Mouse (Mus musculus): ENCODE data around the gene Vps37b. TPM values are rescaled to one million over a fixed set of nuclear protein-coding genes. Genes with fewer than 3 reads are reported as not detected.

The Vps37b gene
- total and polyA plus RNA-seq, 2 experiments from 2014 or later: 51.4 to 55.7 TPM

- Histone ChIP-seq H3K27me3 (ENCODE audit: control insufficient read depth, insufficient read depth, low read length) (no peaks in the 10 kb centered on the region), H3K4me2 (ENCODE audit: low read depth, low read length) (0 out of 2 replicates have a peak overlapping the region, but pooled peaks have one; percentile 14), H3K4me3 (ENCODE audit: low read depth, low read length) (no peak overlapping the region), H3K9me3 (replicated peaks; ENCODE audit: control insufficient read depth, low read length) (no peaks in the 10 kb centered on the region), H3K9ac (replicated peaks; ENCODE audit: low read depth, low read length) (0 out of 2 replicates have a peak overlapping the region, but pooled peaks have one; percentile 22), H3K36me3 (replicated peaks; ENCODE audit: control insufficient read depth, insufficient read depth, low read length) (no peaks in the 10 kb centered on the region), H3K4me1 (ENCODE audit: control insufficient read depth, insufficient read depth) (peaks cover 75% of the 10 kb centered on the region), H3K27ac (ENCODE audit: low read depth) (peak overlapping the region; percentile 44)
- DNase-seq (ENCODE audit: low spot score) (no peak), ATAC-seq (ENCODE audit: insufficient read depth, low read depth) (no peak)
- WGBS: 28% methylated on average over 9 of the region's 9 CpGs
- TF ChIP-seq EP300 (IDR thresholded peaks at IDR 0.05; ENCODE audit: low read depth): no peak
- no peak for TF ChIP-seq CTCF (IDR thresholded peaks at IDR 0.05; ENCODE audit: low read depth)
Observed at GRCm38 (mm10) chr5:124017941-124018340, 14.1 kb downstream of the Vps37b start.

- no peaks in the 10 kb centered on the region for H3K36me3 ChIP-seq (replicated peaks; ENCODE audit: control insufficient read depth, insufficient read depth, low read length)
- H3K27ac ChIP-seq (ENCODE audit: low read depth): peak overlapping the region; percentile 71
- no peak overlapping the region for H3K4me3 ChIP-seq (ENCODE audit: low read depth, low read length)
- no peak overlapping the region for H3K4me2 ChIP-seq (ENCODE audit: low read depth, low read length)
- DNase-seq (ENCODE audit: low spot score) (no peak), ATAC-seq (ENCODE audit: insufficient read depth, low read depth) (no peak; the same call in 1 of the 2 replicates)
- no peak overlapping the region for H3K9ac ChIP-seq (replicated peaks; ENCODE audit: low read depth, low read length)
- TF ChIP-seq CTCF (IDR thresholded peaks at IDR 0.05; ENCODE audit: low read depth) (no peak), EP300 (IDR thresholded peaks at IDR 0.05; ENCODE audit: low read depth) (no peak)
- 51% methylated on average over 7 of the region's 7 CpGs for WGBS
- peaks cover 87% of the 10 kb centered on the region for H3K4me1 ChIP-seq (ENCODE audit: control insufficient read depth, insufficient read depth)
- H3K9me3 ChIP-seq (replicated peaks; ENCODE audit: control insufficient read depth, low read length): no peaks in the 10 kb centered on the region
- H3K27me3 ChIP-seq (ENCODE audit: control insufficient read depth, insufficient read depth, low read length): no peaks in the 10 kb centered on the region
Observed at GRCm38 (mm10) chr5:124016291-124016821, 15.7 kb downstream of the Vps37b start.

- Histone ChIP-seq H3K4me1 (ENCODE audit: control insufficient read depth, insufficient read depth) (peaks cover 93% of the 10 kb centered on the region), H3K27ac (ENCODE audit: low read depth) (peak overlapping the region; percentile 71), H3K27me3 (ENCODE audit: control insufficient read depth, insufficient read depth, low read length) (no peaks in the 10 kb centered on the region), H3K36me3 (replicated peaks; ENCODE audit: control insufficient read depth, insufficient read depth, low read length) (no peaks in the 10 kb centered on the region), H3K4me2 (ENCODE audit: low read depth, low read length) (no peak overlapping the region), H3K4me3 (ENCODE audit: low read depth, low read length) (no peak overlapping the region), H3K9ac (replicated peaks; ENCODE audit: low read depth, low read length) (no peak overlapping the region), H3K9me3 (replicated peaks; ENCODE audit: control insufficient read depth, low read length) (no peaks in the 10 kb centered on the region)
- WGBS: 61% methylated on average over 2 of the region's 2 CpGs
- DNase-seq (ENCODE audit: low spot score) (no peak), ATAC-seq (ENCODE audit: insufficient read depth, low read depth) (no peak)
- no peak for TF ChIP-seq CTCF (IDR thresholded peaks at IDR 0.05; ENCODE audit: low read depth)
- TF ChIP-seq EP300 (IDR thresholded peaks at IDR 0.05; ENCODE audit: low read depth): no peak
Observed at GRCm38 (mm10) chr5:124015727-124016126, 16.3 kb downstream of the Vps37b start.

GRCm38 (mm10) chr5:124014791-124015251, 17.2 kb downstream of the Vps37b start:
- Histone ChIP-seq H3K9me3 (replicated peaks; ENCODE audit: control insufficient read depth, low read length) (no peaks in the 10 kb centered on the region), H3K4me3 (ENCODE audit: low read depth, low read length) (peak overlapping the region; percentile 30), H3K9ac (replicated peaks; ENCODE audit: low read depth, low read length) (peak overlapping the region; percentile 42; the same call in 1 of the 2 replicates), H3K36me3 (replicated peaks; ENCODE audit: control insufficient read depth, insufficient read depth, low read length) (no peaks in the 10 kb centered on the region), H3K27me3 (ENCODE audit: control insufficient read depth, insufficient read depth, low read length) (no peaks in the 10 kb centered on the region), H3K27ac (ENCODE audit: low read depth) (peak overlapping the region; percentile 92), H3K4me1 (ENCODE audit: control insufficient read depth, insufficient read depth) (peaks cover 95% of the 10 kb centered on the region), H3K4me2 (ENCODE audit: low read depth, low read length) (peak overlapping the region; percentile 58)
- TF ChIP-seq EP300 (IDR thresholded peaks at IDR 0.05; ENCODE audit: low read depth): no peak
- 4% methylated on average over 11 of the region's 11 CpGs for WGBS
- DNase-seq (ENCODE audit: low spot score) (peak; percentile 60), ATAC-seq (ENCODE audit: insufficient read depth, low read depth) (no peak)

- DNase-seq (ENCODE audit: low spot score) (no peak), ATAC-seq (ENCODE audit: insufficient read depth, low read depth) (no peak)
- H3K9ac ChIP-seq (replicated peaks; ENCODE audit: low read depth, low read length): peak overlapping the region; percentile 42
- H3K27me3 ChIP-seq (ENCODE audit: control insufficient read depth, insufficient read depth, low read length): no peaks in the 10 kb centered on the region
- peaks cover under 1% of the 10 kb centered on the region; the same call in 1 of the 2 replicates for H3K36me3 ChIP-seq (replicated peaks; ENCODE audit: control insufficient read depth, insufficient read depth, low read length)
- no peaks in the 10 kb centered on the region for H3K9me3 ChIP-seq (replicated peaks; ENCODE audit: control insufficient read depth, low read length)
- TF ChIP-seq EP300 (IDR thresholded peaks at IDR 0.05; ENCODE audit: low read depth) (no peak), CTCF (IDR thresholded peaks at IDR 0.05; ENCODE audit: low read depth) (no peak)
- peak overlapping the region; percentile 92 for H3K27ac ChIP-seq (ENCODE audit: low read depth)
- peak overlapping the region; percentile 30; the same call in 1 of the 2 replicates for H3K4me3 ChIP-seq (ENCODE audit: low read depth, low read length)
- H3K4me1 ChIP-seq (ENCODE audit: control insufficient read depth, insufficient read depth): peaks cover 91% of the 10 kb centered on the region
- H3K4me2 ChIP-seq (ENCODE audit: low read depth, low read length): peak overlapping the region; percentile 58
- WGBS: 36% methylated on average over 3 of the region's 3 CpGs
Observed at GRCm38 (mm10) chr5:124014180-124014579, 17.9 kb downstream of the Vps37b start.

GRCm38 (mm10) chr5:124013747-124014146, 18.3 kb downstream of the Vps37b start:
- DNase-seq (ENCODE audit: low spot score) (no peak), ATAC-seq (ENCODE audit: insufficient read depth, low read depth) (no peak)
- peaks cover 87% of the 10 kb centered on the region for H3K4me1 ChIP-seq (ENCODE audit: control insufficient read depth, insufficient read depth)
- 40% methylated on average over 15 of the region's 16 CpGs for WGBS
- no peaks in the 10 kb centered on the region for H3K27me3 ChIP-seq (ENCODE audit: control insufficient read depth, insufficient read depth, low read length)
- H3K4me3 ChIP-seq (ENCODE audit: low read depth, low read length): no peak overlapping the region
- H3K9me3 ChIP-seq (replicated peaks; ENCODE audit: control insufficient read depth, low read length): no peaks in the 10 kb centered on the region
- H3K9ac ChIP-seq (replicated peaks; ENCODE audit: low read depth, low read length): 0 out of 2 replicates have a peak overlapping the region, but pooled peaks have one; percentile 42
- peak overlapping the region; percentile 58 for H3K4me2 ChIP-seq (ENCODE audit: low read depth, low read length)
- TF ChIP-seq EP300 (IDR thresholded peaks at IDR 0.05; ENCODE audit: low read depth) (no peak), CTCF (IDR thresholded peaks at IDR 0.05; ENCODE audit: low read depth) (no peak)
- peak overlapping the region; percentile 92 for H3K27ac ChIP-seq (ENCODE audit: low read depth)
- peaks cover 4% of the 10 kb centered on the region for H3K36me3 ChIP-seq (replicated peaks; ENCODE audit: control insufficient read depth, insufficient read depth, low read length)
